Mouse (Mus musculus): ENCODE data around the gene Prdx3. TPM values are rescaled to one million over a fixed set of nuclear protein-coding genes. Genes with fewer than 3 reads are reported as not detected.

The Prdx3 gene
- polyA plus RNA-seq, 2 experiments, result 80.9 to 109 TPM

DNA sequence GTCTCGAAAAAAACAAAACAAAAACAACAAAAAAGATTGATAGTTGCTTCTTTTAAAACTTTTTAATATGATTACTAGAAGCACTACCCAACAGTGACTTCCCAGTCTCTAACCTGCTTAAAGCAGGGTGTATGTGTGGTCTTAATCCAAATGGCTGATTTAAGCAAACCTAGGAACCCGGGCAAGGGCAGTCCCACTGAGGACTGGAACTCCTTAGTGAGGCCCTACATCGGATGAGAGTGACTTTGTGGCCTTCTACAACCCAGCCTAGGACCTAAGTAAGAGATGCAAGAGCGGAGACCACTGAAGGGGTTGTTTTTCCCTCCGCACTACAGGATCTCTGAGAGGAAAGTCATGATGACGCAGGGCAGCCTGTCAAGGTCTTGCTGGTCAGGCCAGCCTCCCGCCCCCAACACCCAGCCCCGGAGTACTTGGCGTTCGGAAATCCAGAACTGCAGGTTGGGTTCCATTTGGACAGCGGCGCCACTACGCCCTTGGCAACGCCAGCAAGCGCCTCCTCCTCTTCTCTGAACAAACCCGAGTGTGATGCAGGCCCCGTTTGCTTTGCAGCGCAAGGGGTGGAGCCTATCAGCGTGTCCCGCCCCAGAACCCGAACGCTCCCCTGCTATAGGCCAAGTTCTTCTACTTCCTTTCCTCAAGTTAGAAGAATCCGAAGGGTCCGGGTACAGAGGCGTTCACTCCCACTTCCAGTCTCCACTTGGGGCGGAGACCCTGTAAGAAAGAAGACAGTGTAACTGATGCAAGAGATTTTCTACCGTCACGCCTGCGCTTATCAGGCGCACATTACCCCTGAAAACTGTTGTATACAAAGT lies 13.3 kb downstream of the Prdx3 start, which contains the start of gene Sfxn4:
Gene Sfxn4 (minus strand): TSS at position 612 of the 833 bp plus-strand sequence.
- DNase-seq (ENCODE audit: low spot score) (peak; percentile 93), ATAC-seq (ENCODE audit: low FRiP score, low read depth) (peak; percentile 99)
- Histone ChIP-seq H3K9me3 (ENCODE audit: control insufficient read depth, low read length) (no peaks in the 10 kb centered on the region), H3K9ac (ENCODE audit: low read depth, low read length, severe bottlenecking) (peak within 1 kb of the TSS; percentile 59), H3K36me3 (ENCODE audit: control insufficient read depth, insufficient read depth, low read length) (peaks cover 18% of the 10 kb centered on the region), H3K4me3 (replicated peaks; ENCODE audit: low read length) (peak within 1 kb of the TSS; percentile 58), H3K4me2 (replicated peaks; ENCODE audit: low read depth, low read length, severe bottlenecking) (peak within 1 kb of the TSS; percentile 56), H3K27me3 (ENCODE audit: control insufficient read depth, insufficient read depth, low read length) (no peaks in the 10 kb centered on the region), H3K27ac (replicated peaks; ENCODE audit: low read depth, low read length) (peak within 1 kb of the TSS; percentile 58; the same call in 1 of the 2 replicates), H3K4me1 (ENCODE audit: control insufficient read depth, insufficient read depth, low read length) (peaks cover 6% of the 10 kb centered on the region; the same call in 1 of the 2 replicates)
- TF ChIP-seq POLR2A (IDR thresholded peaks at IDR 0.05; ENCODE audit: borderline replicate concordance, extremely low read depth, insufficient read depth, insufficient read length), result peak; percentile 81; the same call in 1 of the 2 replicates
- 4% methylated on average over 30 of the region's 30 CpGs for WGBS

DNA sequence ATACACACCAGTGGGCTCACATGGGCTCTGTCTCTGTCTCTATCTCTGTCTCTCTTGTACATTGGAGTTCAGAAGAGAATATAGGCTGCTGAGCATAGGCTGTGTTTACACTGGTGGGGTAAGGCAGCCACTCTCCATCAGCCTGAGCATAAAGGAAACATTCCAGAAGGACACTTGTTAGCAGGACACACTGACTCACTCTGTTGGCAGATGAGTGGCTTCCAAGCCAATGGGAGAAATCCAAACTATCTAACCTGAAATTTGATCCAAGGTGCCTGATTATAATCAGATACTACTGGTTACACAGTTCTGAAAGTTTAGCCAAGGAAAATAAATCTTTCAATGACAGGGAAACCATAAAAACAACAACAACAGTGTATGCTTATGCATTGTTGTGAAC lies 28.6 kb downstream of the Prdx3 start:
- H3K9me3 ChIP-seq (ENCODE audit: control insufficient read depth, low read length), result no peaks in the 10 kb centered on the region
- no peak overlapping the region for H3K9ac ChIP-seq (ENCODE audit: low read depth, low read length, severe bottlenecking)
- no peak overlapping the region for H3K27ac ChIP-seq (replicated peaks; ENCODE audit: low read depth, low read length)
- ATAC-seq (ENCODE audit: low FRiP score, low read depth) (no peak), DNase-seq (ENCODE audit: low spot score) (no peak)
- no peak overlapping the region for H3K4me3 ChIP-seq (replicated peaks; ENCODE audit: low read length)
- no peaks in the 10 kb centered on the region for H3K4me1 ChIP-seq (ENCODE audit: control insufficient read depth, insufficient read depth, low read length)
- no peak for TF ChIP-seq POLR2A (IDR thresholded peaks at IDR 0.05; ENCODE audit: borderline replicate concordance, extremely low read depth, insufficient read depth, insufficient read length)
- H3K36me3 ChIP-seq (ENCODE audit: control insufficient read depth, insufficient read depth, low read length), result peaks cover 43% of the 10 kb centered on the region
- H3K4me2 ChIP-seq (replicated peaks; ENCODE audit: low read depth, low read length, severe bottlenecking), result no peak overlapping the region
- H3K27me3 ChIP-seq (ENCODE audit: control insufficient read depth, insufficient read depth, low read length), result no peaks in the 10 kb centered on the region

DNA sequence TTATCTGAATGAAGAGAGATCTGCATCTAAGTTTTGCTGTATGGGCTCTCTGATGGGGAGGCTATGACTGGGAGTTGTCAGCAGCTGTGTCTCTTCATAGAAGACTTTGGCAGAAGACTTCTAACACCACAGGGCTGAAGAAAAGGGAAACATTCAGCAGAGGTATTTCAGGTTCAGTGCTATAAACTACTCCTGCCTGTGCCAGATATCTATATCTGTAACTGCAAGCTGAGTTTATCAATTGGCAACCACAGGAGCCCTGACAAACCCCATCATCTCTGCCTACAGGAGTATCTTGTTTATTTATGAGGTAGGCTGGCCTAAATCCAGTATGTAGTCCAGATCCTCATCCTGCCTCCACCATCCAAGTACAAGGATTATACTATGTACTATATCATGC lies 31.0 kb downstream of the Prdx3 start:
- H3K27ac ChIP-seq (replicated peaks; ENCODE audit: low read depth, low read length), result no peak overlapping the region
- ATAC-seq (ENCODE audit: low FRiP score, low read depth), result no peak
- peaks cover 50% of the 10 kb centered on the region for H3K36me3 ChIP-seq (ENCODE audit: control insufficient read depth, insufficient read depth, low read length)
- no peak overlapping the region for H3K4me2 ChIP-seq (replicated peaks; ENCODE audit: low read depth, low read length, severe bottlenecking)
- H3K9ac ChIP-seq (ENCODE audit: low read depth, low read length, severe bottlenecking), result no peak overlapping the region
- no peaks in the 10 kb centered on the region for H3K9me3 ChIP-seq (ENCODE audit: control insufficient read depth, low read length)
- no peaks in the 10 kb centered on the region for H3K27me3 ChIP-seq (ENCODE audit: control insufficient read depth, insufficient read depth, low read length)
- no peak for TF ChIP-seq POLR2A (IDR thresholded peaks at IDR 0.05; ENCODE audit: borderline replicate concordance, extremely low read depth, insufficient read depth, insufficient read length)
- H3K4me1 ChIP-seq (ENCODE audit: control insufficient read depth, insufficient read depth, low read length), result no peaks in the 10 kb centered on the region
- no peak overlapping the region for H3K4me3 ChIP-seq (replicated peaks; ENCODE audit: low read length)
- no peak for DNase-seq (ENCODE audit: low spot score)

DNA sequence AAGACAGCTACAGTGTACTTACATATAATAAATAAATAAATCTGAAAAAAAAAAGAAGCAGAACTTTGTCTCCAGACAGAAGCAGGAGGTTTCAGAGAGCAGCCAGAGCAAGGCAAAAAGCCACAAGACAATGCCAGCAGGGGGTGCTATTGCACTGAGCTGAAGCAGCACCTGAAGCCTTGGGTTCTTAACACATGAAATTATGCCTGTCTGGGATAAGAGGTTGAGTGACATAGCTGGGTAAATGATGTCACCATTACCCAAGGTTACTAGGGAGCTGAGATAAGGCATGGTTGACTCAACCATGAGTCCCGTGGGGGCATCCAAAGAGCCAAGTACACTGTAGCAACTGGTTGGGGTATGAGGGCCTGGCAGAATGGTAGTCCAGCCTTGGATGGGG lies 36.6 kb downstream of the Prdx3 start:
- Histone ChIP-seq H3K27me3 (ENCODE audit: control insufficient read depth, insufficient read depth, low read length) (no peaks in the 10 kb centered on the region), H3K4me1 (ENCODE audit: control insufficient read depth, insufficient read depth, low read length) (no peaks in the 10 kb centered on the region), H3K4me2 (replicated peaks; ENCODE audit: low read depth, low read length, severe bottlenecking) (no peak overlapping the region), H3K36me3 (ENCODE audit: control insufficient read depth, insufficient read depth, low read length) (peaks cover 79% of the 10 kb centered on the region), H3K9me3 (ENCODE audit: control insufficient read depth, low read length) (no peaks in the 10 kb centered on the region), H3K9ac (ENCODE audit: low read depth, low read length, severe bottlenecking) (no peak overlapping the region), H3K4me3 (replicated peaks; ENCODE audit: low read length) (no peak overlapping the region), H3K27ac (replicated peaks; ENCODE audit: low read depth, low read length) (no peak overlapping the region)
- ATAC-seq (ENCODE audit: low FRiP score, low read depth) (no peak), DNase-seq (ENCODE audit: low spot score) (peak; percentile 80)
- no peak for TF ChIP-seq POLR2A (IDR thresholded peaks at IDR 0.05; ENCODE audit: borderline replicate concordance, extremely low read depth, insufficient read depth, insufficient read length)
- WGBS, result 84% methylated on average over 1 of the region's 1 CpGs

DNA sequence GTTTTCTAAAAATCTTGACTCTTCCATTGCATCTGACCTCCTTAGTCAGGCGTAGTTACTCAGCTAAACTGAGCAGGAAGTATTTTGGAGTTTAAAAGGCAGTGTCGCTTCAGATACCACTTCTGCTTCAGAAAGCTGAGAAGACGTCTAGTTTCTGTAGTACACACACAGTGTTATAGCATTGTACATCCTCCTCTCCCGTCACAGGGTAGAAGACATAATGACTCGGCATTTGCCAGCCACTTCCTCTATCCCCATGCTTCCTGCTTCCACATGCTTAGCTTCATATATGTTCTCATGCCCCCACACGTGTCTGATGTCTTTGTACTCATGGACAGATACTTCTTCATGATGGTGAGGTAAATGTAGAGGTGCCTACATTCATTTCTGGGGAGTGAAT lies 55.7 kb downstream of the Prdx3 start:
- Histone ChIP-seq H3K4me2 (replicated peaks; ENCODE audit: low read depth, low read length, severe bottlenecking) (no peak overlapping the region), H3K36me3 (ENCODE audit: control insufficient read depth, insufficient read depth, low read length) (peaks cover 74% of the 10 kb centered on the region), H3K9ac (ENCODE audit: low read depth, low read length, severe bottlenecking) (no peak overlapping the region), H3K4me3 (replicated peaks; ENCODE audit: low read length) (no peak overlapping the region), H3K27me3 (ENCODE audit: control insufficient read depth, insufficient read depth, low read length) (no peaks in the 10 kb centered on the region), H3K4me1 (ENCODE audit: control insufficient read depth, insufficient read depth, low read length) (no peaks in the 10 kb centered on the region), H3K27ac (replicated peaks; ENCODE audit: low read depth, low read length) (no peak overlapping the region), H3K9me3 (ENCODE audit: control insufficient read depth, low read length) (no peaks in the 10 kb centered on the region)
- WGBS, result 88% methylated on average over 6 of the region's 6 CpGs
- ATAC-seq (ENCODE audit: low FRiP score, low read depth) (no peak), DNase-seq (ENCODE audit: low spot score) (no peak)
- no peak for TF ChIP-seq POLR2A (IDR thresholded peaks at IDR 0.05; ENCODE audit: borderline replicate concordance, extremely low read depth, insufficient read depth, insufficient read length)

Other genes starting within 250 kb of the Prdx3 start
- 1.5 and 1.7 TPM in 2 replicates for gene Nanos1, start 118.6 kb downstream of the Prdx3 start, polyA plus RNA-seq (2012; rRNA removed)
- gene Nanos1, start 118.6 kb downstream of the Prdx3 start, polyA plus RNA-seq (2014; fragmentation: Nextera tagmentation; extraction: Ambion mirVana), result 1.5 and 1.9 TPM in 2 replicates
- gene Eif3a, start 83.9 kb downstream of the Prdx3 start, polyA plus RNA-seq (2012; rRNA removed), result 75.3 and 122 TPM in 2 replicates
- gene Eif3a, start 83.9 kb downstream of the Prdx3 start, polyA plus RNA-seq (2014; fragmentation: Nextera tagmentation; extraction: Ambion mirVana), result 162 and 163 TPM in 2 replicates
- 29.3 and 37.8 TPM in 2 replicates for gene Fam45a, start 63.0 kb downstream of the Prdx3 start, polyA plus RNA-seq (2012; rRNA removed)
- 42.6 and 43.9 TPM in 2 replicates for gene Fam45a, start 63.0 kb downstream of the Prdx3 start, polyA plus RNA-seq (2014; fragmentation: Nextera tagmentation; extraction: Ambion mirVana)
- gene Sfxn4, start 13.1 kb downstream of the Prdx3 start, polyA plus RNA-seq (2012; rRNA removed), result 11.2 TPM in 2 replicates
- 8.8 and 9.7 TPM in 2 replicates for gene Sfxn4, start 13.1 kb downstream of the Prdx3 start, polyA plus RNA-seq (2014; fragmentation: Nextera tagmentation; extraction: Ambion mirVana)
- 3.5 and 3.8 TPM in 2 replicates for gene Grk5, start 15.2 kb upstream of the Prdx3 start, polyA plus RNA-seq (2012; rRNA removed)
- 2.7 and 3.2 TPM in 2 replicates for gene Grk5, start 15.2 kb upstream of the Prdx3 start, polyA plus RNA-seq (2014; fragmentation: Nextera tagmentation; extraction: Ambion mirVana)